Mouse (Mus musculus): ENCODE measurements at regions not wholly inside any gene's neighbourhood (a gene's known extent, or its start where the extent isn't known, plus 50 kb on each side); places are given as distances from the start of the nearest gene placed in this dataset.

DNA sequence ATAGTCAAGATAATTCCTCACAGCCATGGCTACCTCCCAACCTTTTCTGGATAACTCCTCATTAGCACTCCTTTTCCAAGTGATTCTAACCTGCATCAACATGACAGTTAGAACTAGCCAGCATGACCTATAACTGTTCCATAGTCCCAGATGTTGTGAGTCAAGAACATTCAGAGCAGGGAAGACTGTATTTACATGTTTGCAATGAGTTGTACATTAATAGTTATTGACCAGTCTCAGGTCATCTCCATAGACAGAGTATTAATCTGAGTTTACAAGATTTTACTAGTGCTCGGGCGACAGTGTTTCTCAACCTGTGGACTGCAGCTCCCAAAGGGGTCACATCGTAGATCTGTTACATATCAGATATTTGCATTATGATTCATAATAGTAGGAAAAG is 1515.3 kb downstream of the Slc22a22 start:
- DNase-seq (ENCODE audit: low read depth, low spot score) = no peak

Data from telencephalon, adult 2 months (tissue).